Mouse (Mus musculus): ENCODE measurements around the gene Tubd1. TPM values are rescaled to one million over a fixed set of nuclear protein-coding genes. Genes with fewer than 3 reads are reported as not detected.
A peak's percentile ranks its signal among the peaks of the same experiment; 100 is the strongest.

Gene Tubd1
- polyA plus RNA-seq, 2 experiments from 2014 or later: 5.7 to 5.9 TPM

GRCm38 (mm10) chr11:86583990-86584897, 39.5 kb downstream of the Tubd1 start:
- no peak for ATAC-seq

DNA sequence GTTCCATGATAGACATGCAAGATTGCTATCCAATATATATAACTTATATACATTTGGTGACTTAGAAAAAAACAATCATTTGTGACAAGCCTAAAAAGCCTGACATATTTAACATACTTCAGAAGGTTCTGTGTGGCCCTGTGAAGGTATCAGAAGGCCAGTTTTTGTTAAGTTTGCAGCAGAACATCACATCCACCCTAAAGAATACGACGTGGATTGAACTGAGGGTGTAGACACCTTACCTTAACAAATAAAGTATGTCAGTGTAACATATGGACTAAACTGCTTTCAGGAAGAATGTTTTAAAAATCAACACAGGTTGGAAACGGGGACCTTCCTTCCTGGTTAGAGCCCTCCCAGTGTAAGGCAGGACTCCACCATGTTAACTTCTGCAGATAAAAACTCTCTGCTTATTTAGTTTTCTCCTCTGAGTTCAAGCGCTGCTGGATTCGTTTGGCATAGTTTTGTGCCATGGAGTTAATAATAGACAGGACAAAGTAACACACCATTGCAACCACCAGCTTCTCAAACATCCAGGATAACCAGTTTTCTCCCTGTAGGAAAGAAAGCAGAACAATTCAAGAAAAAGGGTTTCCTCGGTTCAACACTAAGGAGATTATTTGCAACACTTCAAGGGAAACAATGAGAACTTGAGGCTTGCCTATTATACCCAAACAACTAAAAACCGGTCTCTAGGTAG, 40.3 kb downstream of the Tubd1 start:
- ATAC-seq: no peak

- no peak for ATAC-seq
Measured at GRCm38 (mm10) chr11:86585598-86585984, 40.8 kb downstream of the Tubd1 start.

DNA sequence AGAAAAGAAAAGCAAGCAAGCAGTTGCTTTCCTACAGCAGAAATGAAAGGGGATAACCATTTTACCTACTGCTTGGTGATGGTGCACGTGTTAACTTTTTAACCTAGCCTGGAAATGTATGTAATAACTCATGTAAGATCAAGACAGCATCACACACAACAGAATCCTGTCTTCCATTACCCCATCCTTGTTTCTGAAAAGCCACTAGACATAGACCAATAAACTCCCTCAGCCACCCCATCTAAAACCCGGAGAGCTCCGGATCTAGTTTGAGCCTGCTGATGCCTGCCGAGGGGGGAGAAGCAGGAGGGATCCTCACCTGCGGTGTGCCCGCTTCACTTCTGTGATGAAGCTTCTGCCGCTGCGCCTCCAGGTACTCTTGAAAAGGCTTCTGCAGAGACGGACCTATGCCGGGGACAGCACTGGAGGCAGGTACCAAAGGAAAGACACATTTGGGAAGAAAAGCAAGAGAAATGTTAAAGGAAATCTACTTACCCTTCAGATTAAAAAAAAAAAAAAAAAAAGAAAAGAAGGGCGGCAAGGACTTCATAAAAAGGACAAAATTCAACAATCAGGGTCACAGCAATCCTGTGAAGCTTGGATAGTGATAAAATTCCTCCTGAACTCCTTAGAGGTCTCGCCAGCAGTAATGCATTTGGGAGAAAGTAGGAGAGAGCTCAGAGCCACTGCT, 41.5 kb downstream of the Tubd1 start:
- ATAC-seq: peak; percentile 8

GRCm38 (mm10) chr11:86586868-86587792, 42.3 kb downstream of the Tubd1 start:
- ATAC-seq: peak; percentile 65

- ATAC-seq: no peak
Measured at GRCm38 (mm10) chr11:86587830-86588229, 43.0 kb downstream of the Tubd1 start.

DNA sequence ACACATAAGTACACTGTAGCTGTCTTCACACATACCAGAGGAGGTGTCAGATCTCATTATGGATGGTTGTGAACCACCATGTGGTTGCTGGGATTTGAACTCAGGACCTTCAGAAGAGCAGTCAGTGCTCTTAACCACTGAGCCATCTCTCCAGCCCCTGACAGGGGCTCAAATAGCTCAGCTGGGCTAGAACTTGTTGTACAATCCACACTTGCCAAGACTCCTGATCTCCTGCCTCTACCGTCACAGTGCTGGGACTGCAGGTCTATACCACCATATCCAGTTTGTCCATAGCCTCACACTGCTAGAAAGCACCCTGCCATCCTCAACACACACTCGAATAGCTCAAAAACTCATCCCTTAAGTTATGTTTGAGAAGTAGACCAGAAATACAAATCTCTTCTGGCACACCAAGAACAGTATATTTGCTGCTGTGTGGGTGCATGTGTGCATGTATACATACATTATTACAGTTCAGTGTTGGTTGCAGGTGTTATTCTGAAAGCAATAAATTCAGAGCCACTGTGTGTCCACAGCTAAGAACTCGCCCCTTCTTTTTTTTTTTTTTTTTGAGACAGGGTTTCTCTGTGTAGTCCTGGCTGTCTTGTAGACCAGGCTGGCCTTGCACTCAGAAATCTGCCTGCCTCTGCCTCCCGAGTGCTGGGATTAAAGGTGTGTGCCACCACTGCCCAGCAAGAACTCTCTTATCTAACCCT, 44.0 kb downstream of the Tubd1 start:
- no peak for ATAC-seq

GRCm38 (mm10) chr11:86590066-86590465, 45.3 kb downstream of the Tubd1 start:
- ATAC-seq: no peak

GRCm38 (mm10) chr11:86590579-86590978, 45.8 kb downstream of the Tubd1 start:
- ATAC-seq: no peak

DNA sequence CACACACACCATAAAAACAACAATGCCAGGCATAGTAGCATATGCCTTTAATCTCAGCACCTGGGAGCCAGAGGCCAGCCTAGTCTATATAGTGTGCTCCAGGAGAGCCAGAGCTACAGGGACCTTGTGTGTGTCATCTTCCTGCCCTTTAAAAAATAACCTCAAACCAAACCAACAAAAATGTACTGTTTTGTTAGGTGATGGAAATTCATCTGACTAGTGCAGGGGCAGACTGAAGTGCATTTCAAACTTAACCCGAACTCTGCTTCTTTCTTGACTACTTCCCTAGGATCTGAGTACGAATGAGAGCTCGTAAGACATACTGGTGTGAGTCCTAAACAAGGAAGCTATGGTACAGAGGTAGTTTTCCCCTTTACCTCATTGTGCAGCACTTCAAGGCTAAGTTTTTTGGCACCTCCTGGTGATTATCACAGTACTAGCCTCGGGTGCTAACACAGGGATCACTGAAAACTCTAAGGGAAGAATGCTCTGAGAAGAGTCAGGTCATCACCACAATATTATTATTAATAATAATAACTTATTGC, 46.6 kb downstream of the Tubd1 start:
- no peak for ATAC-seq

- ATAC-seq: no peak
Measured at GRCm38 (mm10) chr11:86591931-86592616, 47.3 kb downstream of the Tubd1 start.

DNA sequence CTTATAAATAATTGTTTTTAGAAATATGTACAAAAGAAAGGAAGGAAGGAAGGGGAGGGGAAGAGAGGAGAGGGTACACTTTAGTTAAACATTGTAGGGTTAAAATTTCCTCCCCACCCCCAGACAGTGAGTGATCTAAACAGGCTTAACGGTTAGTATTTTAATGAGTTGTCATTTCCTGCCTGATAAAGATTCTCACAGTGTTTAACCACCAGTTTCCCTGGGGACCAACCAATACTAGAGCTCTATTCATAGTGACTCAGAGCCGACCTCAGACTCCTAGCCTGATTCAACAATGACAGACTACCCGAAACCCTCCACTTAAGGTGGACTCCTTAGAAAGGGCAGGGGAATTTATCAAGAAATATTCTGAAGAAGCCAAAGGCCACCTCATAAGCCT, 48.2 kb downstream of the Tubd1 start:
- peak; percentile 79 for ATAC-seq

DNA sequence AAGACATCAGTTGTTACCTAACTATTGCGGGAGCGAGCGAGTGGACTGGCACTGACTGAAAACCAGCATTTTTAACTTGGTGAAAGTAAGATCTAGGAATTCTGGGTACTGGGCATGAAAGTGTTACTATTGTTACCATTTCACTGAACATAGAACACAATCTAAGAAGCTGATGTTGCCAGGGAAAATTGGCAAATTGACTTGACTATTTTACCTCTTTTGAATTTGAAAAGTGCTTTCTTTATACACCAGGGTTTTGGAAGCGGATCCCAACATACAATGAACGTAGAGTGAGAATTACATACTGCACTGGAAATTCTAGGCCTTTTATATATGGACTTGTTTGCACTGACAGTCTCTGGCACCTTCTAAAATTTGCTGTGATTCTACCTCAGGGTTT, 48.7 kb downstream of the Tubd1 start:
- ATAC-seq: no peak

GRCm38 (mm10) chr11:86594188-86594876, 49.5 kb downstream of the Tubd1 start:
- no peak for ATAC-seq

DNA sequence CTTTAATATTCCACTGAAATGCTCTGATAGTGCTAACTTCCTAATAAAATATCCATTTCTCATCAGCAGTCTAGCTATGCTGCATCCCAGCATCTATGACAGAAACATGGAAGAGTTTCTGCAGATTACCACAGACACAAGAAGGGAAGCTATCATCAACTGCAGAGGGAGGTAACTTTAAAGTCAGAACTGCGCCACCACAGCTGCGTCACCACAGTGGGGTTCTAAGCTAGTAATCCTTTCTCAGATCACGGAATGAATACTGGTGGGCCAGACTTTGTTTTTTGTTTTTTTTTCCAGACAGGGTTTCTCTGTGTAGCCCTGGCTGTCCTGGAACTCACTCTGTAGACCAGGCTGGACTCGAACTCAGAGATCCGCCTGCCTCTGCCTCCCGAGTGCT, 50.6 kb downstream of the Tubd1 start:
- peak; percentile 8 for ATAC-seq

- ATAC-seq: peak; percentile 14
Measured at GRCm38 (mm10) chr11:86596187-86596960, 51.6 kb downstream of the Tubd1 start.

DNA sequence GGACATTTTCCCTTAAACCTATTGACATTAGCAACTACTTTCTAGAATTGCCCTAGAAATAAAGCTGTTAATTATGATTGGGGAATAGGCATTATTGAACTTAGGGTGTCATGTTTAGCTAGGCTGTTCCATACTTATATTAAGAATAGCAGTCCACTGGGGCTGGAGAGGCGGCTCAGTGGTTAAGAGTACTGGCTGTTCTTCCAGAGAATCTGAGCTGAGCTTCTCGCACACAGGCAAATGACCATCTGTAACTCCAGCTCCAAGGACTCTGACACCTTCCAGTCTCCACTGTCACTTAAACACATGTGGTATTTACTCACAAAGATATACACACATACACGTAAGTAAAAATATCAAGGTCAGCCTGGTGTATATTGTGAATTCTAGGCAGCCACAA, 52.2 kb downstream of the Tubd1 start:
- no peak for ATAC-seq

DNA sequence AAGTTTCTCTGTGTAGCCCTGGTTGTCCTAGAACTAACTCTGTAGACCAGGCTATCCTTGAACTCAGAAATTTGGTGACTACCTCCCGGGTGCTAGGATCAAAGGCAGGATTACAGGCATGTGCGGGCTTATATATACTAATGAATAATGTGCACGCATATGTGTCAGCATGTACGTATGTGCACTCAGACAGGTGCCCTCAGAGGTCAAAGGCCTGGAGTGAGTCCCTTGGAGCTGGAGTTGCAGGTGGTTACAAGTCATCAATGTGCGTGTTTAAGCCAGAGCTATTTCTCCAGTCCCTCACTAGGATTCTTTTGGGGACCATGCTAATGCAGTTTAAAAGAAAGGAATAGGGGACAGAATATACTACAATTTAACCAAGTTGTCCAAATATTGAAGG, 53.4 kb downstream of the Tubd1 start:
- no peak for ATAC-seq

DNA sequence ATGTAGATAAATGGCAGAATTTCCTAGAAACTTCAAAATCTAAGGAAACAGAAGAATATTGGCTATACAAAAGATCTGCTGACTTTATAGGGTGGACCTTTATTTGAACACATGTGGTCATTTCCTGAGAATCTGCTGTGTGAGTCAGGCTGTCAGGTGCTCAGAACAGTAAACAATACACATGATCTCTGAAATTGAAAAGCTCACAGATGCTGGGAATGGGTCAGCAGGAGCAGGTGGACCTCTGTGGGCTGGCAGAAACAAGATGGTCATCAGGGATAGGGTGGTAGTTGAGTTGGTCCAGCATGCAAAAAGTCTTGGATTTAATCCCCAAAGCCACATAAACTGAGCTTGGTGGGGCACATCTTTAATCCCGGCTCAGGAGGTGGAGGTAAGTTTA, 53.8 kb downstream of the Tubd1 start:
- ATAC-seq: no peak

Data from activated CD4-positive, CD25-positive, alpha-beta regulatory T cell, adult 4 months (primary cell).